Mouse (Mus musculus) lung, postnatal 0 days (tissue): ENCODE results near the gene Grb14.

ENCODE experiments used
- CTCF ChIP-seq: IDR thresholded peaks from 2 replicates; pipeline ENCODE4 v1.5.1; 2016; ENCODE audit warnings: antibody characterized with exemption, mild to moderate bottlenecking
- EP300 ChIP-seq: IDR thresholded peaks from 2 replicates; pipeline ENCODE4 v1.6.1; 2016; ENCODE audit warnings: antibody characterized with exemption, mild to moderate bottlenecking, control low read depth

DNA sequence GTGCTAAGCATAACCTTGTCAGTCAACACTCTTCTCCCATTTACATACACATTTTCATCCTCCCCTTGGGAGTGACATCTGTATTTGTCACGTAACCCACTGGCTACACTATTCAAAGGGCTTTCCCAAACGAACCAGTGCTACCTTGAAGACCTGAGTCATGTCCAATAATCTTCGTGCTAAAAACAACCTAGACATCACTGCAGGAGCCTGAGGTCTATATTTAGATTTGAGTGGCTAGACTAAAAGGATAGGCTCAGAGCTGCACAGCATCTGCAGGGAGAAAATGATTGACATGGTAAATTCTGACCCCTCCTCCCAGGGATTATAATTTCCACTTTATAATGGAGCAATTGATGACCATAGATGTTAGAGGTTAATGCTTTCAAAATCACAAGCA is 37.0 kb downstream of the Grb14 start:
- no peak for TF ChIP-seq CTCF
- TF ChIP-seq EP300, result no peak
